Mouse (Mus musculus) liver, postnatal 0 days (tissue): Measurements from ENCODE around the gene Klhdc4.

Source experiments
- CTCF ChIP-seq: sonication (generic); IDR thresholded peaks from 2 replicates; pipeline ENCODE4 v1.5.1; 2016; ENCODE audit warnings: antibody characterized with exemption, low read depth
- EP300 ChIP-seq: IDR thresholded peaks from 2 replicates; pipeline ENCODE4 v1.6.1; 2016; ENCODE audit warnings: antibody characterized with exemption, low read depth, mild to moderate bottlenecking

DNA sequence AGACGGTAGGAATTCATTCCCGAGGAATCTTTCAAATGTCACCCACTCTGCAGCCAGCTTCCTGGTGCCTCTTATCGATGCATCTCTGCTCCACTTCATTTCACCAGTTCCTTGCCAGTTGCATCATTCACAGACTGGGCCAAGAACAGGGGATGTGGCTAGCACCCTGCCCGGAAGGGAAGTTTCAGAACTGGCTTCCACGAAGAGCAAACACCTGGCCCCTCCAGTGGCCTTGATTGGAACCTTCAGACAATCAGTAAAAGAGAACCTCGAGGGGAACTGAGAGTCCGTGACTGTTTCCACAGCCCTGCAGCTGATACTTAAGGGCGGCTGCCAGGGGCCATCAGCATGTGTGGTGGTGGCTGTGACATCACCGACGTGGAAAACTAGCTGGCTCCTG, 19.1 kb upstream of the Klhdc4 start:
- TF ChIP-seq CTCF (peak; percentile 17; the same call in 1 of the 2 replicates), EP300 (peak; percentile 31; the same call in 1 of the 2 replicates)
